Mouse (Mus musculus) cortical plate, adult 2 months (tissue): ENCODE results near the gene Dnajc6. TPM values are rescaled to one million over a fixed set of nuclear protein-coding genes. Genes with fewer than 3 reads are reported as not detected.

Experiments
- H3K27ac ChIP-seq: fragments of 200-500 bp; 2 replicates; pipeline ENCODE4 v1.5.1; 2012; ENCODE audit warnings: low read length, control low read depth, inconsistent platforms; ENCODE audit not compliant: insufficient read depth
- H3K4me1 ChIP-seq: fragments of 200-500 bp; 2 replicates; pipeline ENCODE4 v1.6.1; 2011; ENCODE audit warnings: low read length; ENCODE audit not compliant: control insufficient read depth, insufficient read depth
- H3K4me3 ChIP-seq: fragments of 200-500 bp; 2 replicates; pipeline ENCODE4 v1.5.1; 2011; ENCODE audit warnings: mild to moderate bottlenecking, low read length, control low read depth; ENCODE audit not compliant: insufficient read depth
- CTCF ChIP-seq: fragments of 200-500 bp; IDR thresholded peaks from 2 replicates; pipeline ENCODE4 v1.5.1; 2011; ENCODE audit warnings: mild to moderate bottlenecking, control low read depth, low read length; ENCODE audit not compliant: insufficient read depth; ENCODE audit errors: extremely low read depth
- POLR2A ChIP-seq: fragments of 200-500 bp; IDR thresholded peaks from 2 replicates; pipeline ENCODE4 v1.6.1; 2011; ENCODE audit warnings: mild to moderate bottlenecking, low read length, control low read depth; ENCODE audit not compliant: insufficient read depth; ENCODE audit errors: extremely low read depth
- polyA plus RNA-seq: library from polyadenylated mRNA; depleted of rRNA; stranded (reverse); fragments of >200 nt; gene quantifications from 2 replicates; pipeline ENCODE4 v1.2.3, GENCODE M21; 2012

The Dnajc6 gene
- polyA plus RNA-seq, 1 experiment = 144 TPM

DNA sequence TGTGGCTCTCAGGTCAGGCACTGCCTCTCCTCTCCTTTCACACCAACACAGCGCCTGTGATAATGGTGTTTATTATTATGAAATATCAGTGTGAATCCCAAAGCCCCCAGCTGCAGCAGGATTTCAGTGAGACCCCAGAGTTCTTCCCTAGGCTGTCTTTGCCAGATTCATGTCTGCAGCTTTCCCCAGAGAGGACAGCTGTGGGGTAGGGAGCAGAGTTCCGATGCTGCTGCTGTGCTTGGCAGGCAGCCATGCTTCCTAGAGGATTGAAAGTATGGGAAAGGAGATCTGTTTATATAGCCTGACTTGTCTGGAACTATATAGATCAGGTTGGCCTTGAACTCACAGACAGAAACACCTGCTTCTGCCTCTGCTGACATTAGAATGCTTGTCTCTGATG, 34.4 kb upstream of the Dnajc6 start:
- no peaks in the 10 kb centered on the region for H3K4me1 ChIP-seq
- no peak for TF ChIP-seq CTCF
- no peak for TF ChIP-seq POLR2A
- no peak overlapping the region for H3K27ac ChIP-seq
- no peak overlapping the region for H3K4me3 ChIP-seq

- Histone ChIP-seq H3K4me3 (no peak overlapping the region), H3K4me1 (no peaks in the 10 kb centered on the region), H3K27ac (no peak overlapping the region)
- no peak for TF ChIP-seq CTCF
- no peak for TF ChIP-seq POLR2A
Observed at GRCm38 (mm10) chr4:101466264-101466663, 30.2 kb upstream of the Dnajc6 start.

DNA sequence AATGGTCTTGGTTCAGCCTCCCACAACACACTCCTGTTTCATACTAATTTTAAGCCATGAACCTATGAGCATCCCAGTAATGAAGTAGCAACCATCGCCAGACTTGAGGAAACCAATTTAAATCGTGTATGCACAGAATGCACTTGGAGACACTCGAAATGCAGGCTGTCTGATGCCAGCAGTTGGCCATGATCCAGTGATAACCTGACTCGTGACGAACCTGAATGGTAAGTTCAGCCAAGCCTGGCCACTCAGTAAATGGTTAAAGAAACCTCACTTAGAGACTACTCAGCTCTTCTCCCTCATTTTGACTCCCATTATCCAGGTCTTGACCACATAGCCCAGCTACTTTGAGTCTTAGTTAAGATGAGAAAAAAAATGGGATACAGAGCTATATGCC, 27.2 kb upstream of the Dnajc6 start:
- H3K4me1 ChIP-seq = peaks cover 2% of the 10 kb centered on the region; the same call in 1 of the 2 replicates
- no peak overlapping the region for H3K4me3 ChIP-seq
- H3K27ac ChIP-seq = no peak overlapping the region
- TF ChIP-seq CTCF (no peak), POLR2A (no peak)

GRCm38 (mm10) chr4:101470543-101470942, 25.9 kb upstream of the Dnajc6 start:
- Histone ChIP-seq H3K27ac (no peak overlapping the region), H3K4me1 (peaks cover 2% of the 10 kb centered on the region; the same call in 1 of the 2 replicates), H3K4me3 (no peak overlapping the region)
- TF ChIP-seq CTCF = peak; percentile 69
- no peak for TF ChIP-seq POLR2A

- TF ChIP-seq CTCF (no peak), POLR2A (no peak)
- H3K4me1 ChIP-seq = peaks cover 2% of the 10 kb centered on the region; the same call in 1 of the 2 replicates
- no peak overlapping the region for H3K4me3 ChIP-seq
- no peak overlapping the region for H3K27ac ChIP-seq
Observed at GRCm38 (mm10) chr4:101472767-101473166, 23.7 kb upstream of the Dnajc6 start.

DNA sequence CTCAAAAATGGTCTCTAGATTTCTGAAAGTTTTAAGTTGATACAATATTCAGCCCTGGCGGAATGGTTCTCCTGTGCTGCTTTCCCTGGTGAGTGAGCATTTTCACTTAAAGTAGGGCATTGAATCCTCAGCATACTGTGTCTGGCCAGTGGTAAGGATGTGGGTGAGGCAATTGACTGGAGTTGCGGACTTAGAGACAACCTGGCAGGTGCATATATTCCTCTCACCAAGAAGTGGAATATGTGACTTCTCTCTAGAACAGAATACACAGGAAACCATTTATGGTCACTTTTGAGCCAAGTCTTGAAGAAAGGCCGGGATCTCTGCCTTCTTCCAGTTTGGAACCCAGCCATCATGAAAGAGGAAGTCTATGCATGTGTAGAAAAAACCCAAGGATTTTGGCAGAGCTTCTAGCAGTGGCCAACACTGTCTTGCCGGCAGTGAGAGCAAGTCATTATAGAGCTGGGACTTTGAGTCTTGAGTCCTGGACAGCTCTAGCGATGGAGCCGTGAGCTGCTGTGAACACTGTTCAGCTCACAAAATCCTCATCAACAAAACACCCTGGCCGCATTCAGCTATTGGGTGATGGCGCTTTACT, 6.0 kb upstream of the Dnajc6 start:
- H3K27ac ChIP-seq = no peak overlapping the region
- no peak for TF ChIP-seq CTCF
- TF ChIP-seq POLR2A = no peak
- no peaks in the 10 kb centered on the region for H3K4me1 ChIP-seq
- H3K4me3 ChIP-seq = no peak overlapping the region

GRCm38 (mm10) chr4:101491704-101492103, 4.7 kb upstream of the Dnajc6 start:
- Histone ChIP-seq H3K4me1 (no peaks in the 10 kb centered on the region), H3K4me3 (no peak overlapping the region), H3K27ac (no peak overlapping the region)
- no peak for TF ChIP-seq POLR2A
- no peak for TF ChIP-seq CTCF

DNA sequence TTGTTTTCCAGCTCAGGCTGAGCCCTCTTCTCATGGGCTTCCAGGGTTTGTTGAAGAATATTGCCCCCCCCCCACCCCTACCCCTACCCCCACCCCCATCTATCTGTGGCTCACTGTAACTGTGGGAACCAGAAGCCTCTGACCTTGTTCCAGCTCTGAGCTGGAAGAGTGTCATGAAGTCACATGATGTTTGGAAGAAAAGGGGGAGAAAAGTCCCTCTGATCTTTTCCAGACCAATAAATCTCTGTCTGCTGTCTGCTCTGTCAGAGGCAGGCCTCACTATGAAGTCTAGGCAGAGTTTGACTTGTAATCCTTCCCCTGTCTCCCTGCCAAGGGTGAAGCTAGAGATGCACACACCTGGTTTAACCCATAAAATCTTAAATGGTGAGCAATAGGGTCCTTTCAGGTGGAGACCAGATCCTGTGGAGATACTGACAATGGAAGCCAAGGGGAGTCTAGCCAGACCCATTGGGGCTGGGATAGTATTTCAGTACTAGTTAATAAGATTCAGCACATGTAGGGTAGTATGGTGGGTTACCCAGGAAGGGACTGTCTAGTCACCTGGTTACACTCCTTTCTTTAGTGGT, 2.7 kb upstream of the Dnajc6 start:
- TF ChIP-seq POLR2A = no peak
- TF ChIP-seq CTCF = no peak
- Histone ChIP-seq H3K27ac (no peak overlapping the region), H3K4me3 (no peak overlapping the region), H3K4me1 (no peaks in the 10 kb centered on the region)

DNA sequence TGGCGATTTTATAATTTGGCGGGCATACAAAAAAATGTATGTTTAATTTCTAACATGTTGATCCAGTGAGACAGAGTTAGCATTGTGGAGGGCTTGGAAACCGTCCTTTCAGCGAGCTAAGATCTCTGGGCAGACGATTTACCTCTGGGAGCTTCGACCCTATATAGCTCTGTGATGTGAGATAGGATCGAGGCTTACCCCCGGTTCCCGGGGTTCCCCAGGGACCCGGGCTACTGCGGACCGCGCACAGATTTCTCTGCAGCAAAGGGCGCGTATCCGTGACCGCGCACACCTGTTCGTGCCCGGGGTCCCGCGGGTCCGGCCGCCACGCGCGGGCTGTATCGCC, 287 bp upstream of the Dnajc6 start:
- Histone ChIP-seq H3K27ac (no peak overlapping the region), H3K4me3 (peak overlapping the region; percentile 59), H3K4me1 (no peaks in the 10 kb centered on the region)
- TF ChIP-seq POLR2A (no peak), CTCF (no peak)

DNA sequence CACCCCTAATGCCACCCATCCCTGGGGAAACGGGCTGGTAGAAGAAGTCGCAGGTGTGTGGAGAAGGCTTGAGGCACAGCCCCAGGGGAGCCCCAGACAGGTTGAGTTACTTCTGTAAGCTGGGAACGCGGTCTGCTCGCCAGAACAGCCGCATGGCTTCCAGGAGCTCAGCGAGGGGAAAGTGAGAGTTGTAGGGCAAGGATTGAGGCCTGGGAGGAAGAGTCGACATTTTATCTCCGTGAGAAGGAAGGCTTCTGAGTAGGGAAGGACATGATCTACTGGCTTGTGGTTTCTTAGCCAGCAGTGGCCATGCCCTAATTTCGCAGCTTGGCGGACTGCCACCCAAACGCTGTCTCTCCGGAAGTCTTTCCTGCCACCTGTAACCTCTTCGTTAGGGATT, 888 bp downstream of the Dnajc6 start:
- no peaks in the 10 kb centered on the region for H3K4me1 ChIP-seq
- H3K4me3 ChIP-seq = peak overlapping the region; percentile 59
- TF ChIP-seq CTCF = no peak
- no peak for TF ChIP-seq POLR2A
- H3K27ac ChIP-seq = no peak overlapping the region
